Mouse (Mus musculus): Measurements from ENCODE around the gene Rab1b.

- TF ChIP-seq GATA1 (IDR thresholded peaks at IDR 0.05; ENCODE audit: borderline replicate concordance, low read length): no peak
- TF ChIP-seq FLI1 (IDR thresholded peaks at IDR 0.05; ENCODE audit: low read length): no peak
Observed at GRCm38 (mm10) chr19:5058801-5059771, 47.8 kb downstream of the Rab1b start.
